Mouse (Mus musculus) 3134 (cell line): ENCODE results near the gene Dis3l.
"Not testable (repeated sequence)": the region's sequence is repeated elsewhere in the genome, so short reads cannot be mapped to it uniquely, and the experiment has no call there.

Experiments
- DNase-seq: peaks from one replicate; pipeline ENCODE4 v3.0.0-alpha.2; 2011; ENCODE audit warnings: low spot score; ENCODE audit not compliant: insufficient read length; ENCODE audit errors: extremely low read depth

The Dis3l gene

GRCm38 (mm10) chr9:64335825-64336224 is 5.3 kb downstream of the Dis3l start:
- DNase-seq: no peak

DNA sequence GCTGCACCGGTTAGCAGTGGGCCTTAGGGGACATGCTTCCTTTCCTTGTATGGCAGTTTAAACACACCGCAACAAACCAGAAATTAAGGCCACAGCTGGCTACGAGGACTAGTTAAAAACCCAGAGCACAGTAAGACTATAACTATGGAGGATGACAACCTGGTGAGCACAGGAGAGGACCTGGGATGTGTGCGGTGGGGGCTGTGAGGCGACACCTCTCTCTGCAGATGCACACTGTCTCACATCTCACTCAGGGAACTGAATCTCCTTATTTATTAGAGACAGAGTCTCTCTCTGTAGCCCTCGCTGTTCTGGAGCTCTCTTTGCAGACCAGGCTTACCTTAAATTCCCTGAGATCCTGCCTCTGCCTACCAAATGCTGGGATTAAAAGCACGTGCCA is 17.1 kb downstream of the Dis3l start:
- no peak for DNase-seq

- no peak for DNase-seq
Observed at GRCm38 (mm10) chr9:64316986-64317385, 24.1 kb downstream of the Dis3l start.

DNA sequence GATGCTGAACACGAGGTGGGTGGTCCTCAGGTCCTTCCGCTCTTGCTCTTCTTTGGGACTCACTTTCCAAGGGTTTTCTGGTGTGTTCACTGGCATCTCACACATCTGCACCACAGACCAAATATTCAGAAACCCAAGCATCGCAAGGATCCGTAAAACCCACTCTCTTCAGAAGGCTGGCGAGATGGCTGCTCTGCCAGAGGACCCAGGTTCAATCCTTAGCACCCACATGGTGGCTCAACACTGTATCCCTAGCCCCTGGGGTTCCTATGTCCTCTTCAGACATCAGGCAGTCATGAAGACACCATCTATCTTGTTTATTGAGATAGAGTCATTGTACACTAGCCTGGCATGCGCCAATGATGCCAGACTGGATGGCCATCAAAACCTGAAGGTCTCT is 26.4 kb downstream of the Dis3l start:
- no peak for DNase-seq

- no peak for DNase-seq
Observed at GRCm38 (mm10) chr9:64312128-64312527, 29.0 kb downstream of the Dis3l start.

- DNase-seq: no peak
Observed at GRCm38 (mm10) chr9:64310996-64311785, 29.9 kb downstream of the Dis3l start.

GRCm38 (mm10) chr9:64306476-64307312 is 34.4 kb downstream of the Dis3l start:
- no peak for DNase-seq

DNA sequence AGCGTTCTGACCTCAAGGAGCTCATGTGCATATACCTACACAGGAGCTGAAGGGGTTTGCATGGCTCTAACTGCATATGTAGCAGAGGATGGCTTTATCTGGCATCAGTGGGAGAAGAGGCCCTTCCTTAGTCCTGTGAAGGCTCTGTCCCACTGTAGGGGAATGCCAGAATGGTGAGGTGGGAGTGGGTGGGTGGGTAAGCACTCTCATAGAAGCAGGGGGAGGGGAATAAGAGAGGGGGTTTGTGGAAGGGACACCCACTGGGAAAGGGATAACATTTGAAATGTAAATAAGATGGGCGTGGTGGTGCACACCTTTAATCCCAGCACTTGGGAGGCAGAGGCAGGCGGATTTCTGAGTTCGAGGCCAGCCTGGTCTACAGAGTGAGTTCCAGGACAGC is 38.0 kb downstream of the Dis3l start:
- not testable (repeated sequence) for DNase-seq

GRCm38 (mm10) chr9:64282404-64282987 is 58.6 kb downstream of the Dis3l start:
- DNase-seq: no peak

DNA sequence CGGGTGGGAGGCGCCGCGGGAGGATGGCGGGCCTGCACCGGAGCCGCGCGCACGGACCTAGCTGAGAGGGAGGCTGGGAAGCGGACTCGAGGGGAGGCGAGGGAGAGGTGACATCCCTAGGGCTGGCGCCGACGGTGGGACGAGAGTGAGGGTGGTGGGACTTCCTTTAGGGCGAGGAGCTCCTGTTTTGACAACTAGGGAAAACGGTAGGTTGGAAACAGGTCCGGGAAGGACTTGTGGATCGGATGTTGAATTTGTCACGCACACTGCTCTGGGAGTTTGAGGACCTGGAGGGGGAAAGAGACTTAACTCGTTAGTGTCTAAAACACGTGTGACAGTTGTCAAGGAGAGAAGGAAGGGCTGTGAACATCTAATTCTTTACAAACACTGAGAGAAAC is 59.3 kb downstream of the Dis3l start:
- no peak for DNase-seq

DNA sequence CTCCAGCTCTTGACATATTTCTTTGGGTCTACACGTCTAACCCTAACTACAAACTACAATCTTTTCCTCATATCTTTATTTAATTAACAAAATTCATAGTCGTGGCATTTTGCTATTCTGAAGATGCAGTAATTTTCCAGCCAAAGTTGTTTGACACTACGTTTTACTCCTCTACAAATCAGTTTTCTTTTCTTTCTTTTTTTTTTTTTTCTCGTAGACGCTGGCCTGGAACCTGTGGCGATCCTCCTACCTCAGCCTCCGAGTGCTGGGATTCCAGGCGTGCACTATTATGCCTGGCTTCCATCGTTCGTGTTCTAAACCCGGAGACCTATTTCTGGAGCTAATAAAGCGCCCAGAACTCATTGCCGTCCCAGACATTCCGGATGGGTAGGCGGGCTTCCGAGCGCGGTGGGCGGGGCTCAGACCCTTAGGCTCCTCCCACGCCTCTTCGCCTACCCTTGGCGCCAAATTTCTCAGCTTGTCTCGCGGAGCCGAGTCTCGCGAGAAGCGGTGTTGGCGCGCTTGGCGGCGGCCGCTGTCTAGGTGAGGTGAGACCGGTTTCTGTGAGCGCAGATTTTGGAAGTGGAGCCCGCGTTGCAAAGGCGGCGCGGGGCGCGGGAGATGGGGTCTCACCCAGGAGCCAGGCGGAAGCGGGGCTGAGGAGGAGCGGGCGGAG is 59.8 kb downstream of the Dis3l start, which contains the start of gene Tipin:
Gene Tipin (plus strand): TSS at position 477 of the 676 bp plus-strand sequence.
- DNase-seq: peak; percentile 96

DNA sequence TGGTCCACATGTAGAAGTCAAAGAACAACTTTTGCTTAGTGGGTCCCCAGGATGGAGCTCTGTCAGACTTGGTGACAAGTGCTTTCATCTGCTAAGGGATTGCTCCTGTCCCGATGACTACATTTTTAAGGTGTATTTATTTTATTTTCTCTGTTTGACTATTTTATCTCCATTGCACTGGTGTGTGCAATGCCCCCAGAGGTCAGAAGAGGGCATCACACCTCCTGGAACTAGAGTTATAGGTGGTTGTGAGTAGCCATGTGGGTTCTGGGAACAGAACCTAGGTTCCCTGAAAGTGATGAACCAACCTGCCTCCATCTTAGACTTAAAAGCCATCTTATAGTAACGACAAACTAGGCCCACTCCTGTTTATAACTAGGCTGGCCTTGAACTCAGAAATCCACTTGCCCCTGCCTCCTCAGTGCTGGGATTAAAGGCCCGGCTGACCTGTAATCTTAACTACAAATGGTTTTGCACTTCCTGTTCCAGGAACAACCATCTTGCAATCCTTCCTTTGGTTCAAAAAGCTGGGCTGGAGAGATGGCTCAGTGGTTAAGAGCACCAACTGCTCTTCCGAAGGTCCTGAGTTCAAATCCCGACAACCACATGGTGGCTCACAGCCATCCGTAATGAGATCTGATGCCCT is 62.3 kb downstream of the Dis3l start:
- DNase-seq: no peak

GRCm38 (mm10) chr9:64277706-64278105 is 63.4 kb downstream of the Dis3l start:
- peak; percentile 19 for DNase-seq

- no peak for DNase-seq
Observed at GRCm38 (mm10) chr9:64274919-64275318, 66.2 kb downstream of the Dis3l start.

- DNase-seq: no peak
Observed at GRCm38 (mm10) chr9:64274291-64274690, 66.8 kb downstream of the Dis3l start.

DNA sequence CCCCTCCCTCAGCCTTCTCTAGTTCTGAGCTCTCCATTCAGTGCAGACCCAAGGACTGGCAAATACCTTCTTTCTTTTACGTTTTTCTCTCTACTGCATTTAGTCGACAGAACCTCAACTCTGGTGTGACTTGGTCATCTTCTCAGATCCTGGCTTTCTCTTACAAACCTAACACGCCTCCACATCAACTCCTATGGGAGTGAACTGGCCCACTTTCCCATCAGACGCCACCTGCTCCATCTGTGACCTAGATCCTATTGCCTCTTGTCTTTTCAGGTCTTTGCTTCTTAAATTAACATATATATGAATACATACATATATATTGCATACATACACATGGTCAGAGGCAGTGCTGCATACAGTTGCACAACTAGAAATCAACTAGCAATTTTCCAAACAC is 67.3 kb downstream of the Dis3l start:
- DNase-seq: no peak

DNA sequence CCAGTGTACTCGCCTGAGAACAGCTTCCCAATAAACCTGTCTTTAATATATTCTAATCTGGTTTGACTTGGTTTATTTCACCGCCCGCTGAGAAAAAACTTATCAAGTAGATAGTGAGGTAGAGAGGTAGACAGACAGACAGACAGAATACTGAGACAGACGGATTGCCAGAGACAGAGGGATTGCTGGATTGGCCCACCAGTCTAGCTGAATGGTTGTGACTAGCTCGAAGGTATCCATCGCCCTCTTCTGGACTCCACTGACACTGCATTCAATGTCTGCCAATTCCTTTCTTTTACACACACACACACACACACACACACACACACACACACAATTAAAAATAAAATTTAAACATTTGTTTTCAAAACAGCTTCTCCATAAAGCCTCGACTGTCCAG is 68.5 kb downstream of the Dis3l start:
- peak; percentile 20 for DNase-seq

GRCm38 (mm10) chr9:64271249-64271648 is 69.8 kb downstream of the Dis3l start:
- no peak for DNase-seq

DNA sequence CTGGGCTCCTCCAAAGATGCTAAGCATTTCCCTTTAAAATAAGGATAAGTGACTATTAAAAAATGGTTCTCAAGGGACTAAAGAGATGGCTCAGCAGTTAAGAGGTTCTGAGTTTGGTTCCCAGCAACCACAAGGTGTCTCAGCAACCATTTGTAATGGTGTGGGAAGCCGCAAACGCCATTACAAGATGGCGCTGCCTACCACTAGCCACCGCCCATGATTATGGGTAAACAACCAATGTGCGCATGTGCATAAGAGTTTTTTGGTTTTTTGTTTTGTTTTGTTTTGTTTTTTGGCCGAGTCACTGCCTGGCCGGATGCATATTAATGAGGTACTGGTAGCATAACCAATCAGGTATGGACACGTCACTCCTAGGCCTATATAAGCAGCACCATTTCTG is 72.3 kb downstream of the Dis3l start:
- DNase-seq: not testable (repeated sequence)

DNA sequence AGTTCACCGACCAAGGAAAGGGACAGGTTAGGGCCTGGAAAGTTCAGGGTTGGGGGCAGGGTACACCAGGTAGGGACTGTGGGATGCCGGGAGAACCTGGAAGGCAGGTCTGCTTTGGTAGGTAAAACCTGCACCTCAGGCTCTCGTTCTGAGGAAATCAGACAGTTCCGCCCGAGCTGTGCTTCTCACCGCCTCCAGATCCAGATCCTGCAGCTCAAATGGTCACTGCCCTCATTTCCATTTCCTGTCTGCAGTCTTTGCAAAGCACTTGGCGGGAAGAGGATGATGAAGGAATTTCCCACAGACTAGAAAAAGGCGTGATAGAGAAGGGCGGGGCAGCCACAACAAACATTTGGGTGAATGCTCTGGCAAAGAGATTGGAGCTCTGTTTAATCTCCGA is 72.9 kb downstream of the Dis3l start:
- DNase-seq: no peak
